Mouse (Mus musculus) liver, embryonic 15.5 days (tissue): ENCODE data around the gene Xpc. TPM values are rescaled to one million over a fixed set of nuclear protein-coding genes. Genes with fewer than 3 reads are reported as not detected.

Source experiments
- ATAC-seq: fragments of 200-750 bp; cut with Nextera tagmentation; 2 replicates; pipeline ENCODE4 v1.8.0; 2017; ENCODE audit warnings: moderate number of reproducible peaks, mild to moderate bottlenecking, moderate library complexity; ENCODE audit not compliant: insufficient read depth
- H3K27ac ChIP-seq: fragments of 300-500 bp; sonication (generic); replicated peaks from 2 replicates; pipeline ENCODE4 v1.5.1; 2015; ENCODE audit warnings: mild to moderate bottlenecking, inconsistent platforms
- H3K27me3 ChIP-seq: fragments of 300-500 bp; sonication (generic); 2 replicates; pipeline ENCODE4 v1.6.1; 2015; ENCODE audit warnings: mild to moderate bottlenecking, inconsistent platforms
- H3K36me3 ChIP-seq: fragments of 300-500 bp; sonication (generic); replicated peaks from 2 replicates; pipeline ENCODE4 v1.6.1; 2015; ENCODE audit warnings: moderate library complexity, mild to moderate bottlenecking, inconsistent platforms
- H3K4me1 ChIP-seq: fragments of 300-500 bp; sonication (generic); replicated peaks from 2 replicates; pipeline ENCODE4 v1.6.1; 2015; ENCODE audit warnings: inconsistent platforms
- H3K4me2 ChIP-seq: fragments of 300-500 bp; sonication (generic); 2 replicates; pipeline ENCODE4 v1.6.1; 2015; ENCODE audit warnings: moderate library complexity, mild to moderate bottlenecking, inconsistent platforms
- H3K4me3 ChIP-seq: fragments of 300-500 bp; sonication (generic); replicated peaks from 2 replicates; pipeline ENCODE4 v1.5.1; 2015; ENCODE audit warnings: mild to moderate bottlenecking, inconsistent platforms
- H3K9ac ChIP-seq: fragments of 300-500 bp; sonication (generic); 2 replicates; pipeline ENCODE4 v1.6.1; 2015; ENCODE audit warnings: moderate library complexity, mild to moderate bottlenecking, inconsistent platforms
- H3K9me3 ChIP-seq: fragments of 300-500 bp; sonication (generic); replicated peaks from 2 replicates; pipeline ENCODE4 v1.6.1; 2016; ENCODE audit warnings: inconsistent platforms
- WGBS: fragments of 180-500 bp; shearing (Covaris S2); methylation state at CpG from one replicate; pipeline ENCODE4 v1.1.7; 2015; ENCODE audit warnings: mixed read lengths; ENCODE audit not compliant: insufficient replicate concordance; 5-methylcytosine and 5-hydroxymethylcytosine counted together
- polyA plus RNA-seq: library from polyadenylated mRNA; unstranded; fragments of >200 nt; fragmentation: Nextera tagmentation; extraction: Ambion mirVana; gene quantifications from 2 replicates; pipeline ENCODE4 v1.2.1, GENCODE M21; 2015

The Xpc gene
- polyA plus RNA-seq, 1 experiment from 2014 or later = 5.1 TPM

DNA sequence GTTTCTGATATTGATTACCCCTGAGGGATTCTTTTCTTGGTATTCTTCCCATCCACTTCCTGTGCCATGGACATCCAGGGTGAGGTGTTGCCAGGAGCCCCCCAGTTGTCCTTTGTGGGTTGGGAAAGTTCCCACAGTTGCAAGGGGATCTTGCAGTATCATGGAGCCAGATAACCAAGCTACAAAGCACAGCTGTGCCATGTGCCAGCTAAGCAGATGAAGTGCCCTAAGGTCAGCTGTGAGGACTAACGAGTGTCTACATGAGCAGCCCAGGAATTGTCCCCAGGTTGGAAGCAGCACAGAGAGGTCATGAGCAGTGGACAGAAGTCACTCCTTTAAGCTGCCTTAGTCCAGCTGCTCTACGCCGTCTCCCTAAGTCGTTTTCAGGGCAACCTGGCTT lies 9.9 kb upstream of the Xpc start:
- WGBS = 65% methylated on average over 4 of the region's 4 CpGs
- no peak for ATAC-seq
- H3K9ac ChIP-seq = no peak overlapping the region
- H3K4me2 ChIP-seq = no peak overlapping the region
- no peaks in the 10 kb centered on the region for H3K9me3 ChIP-seq
- H3K27me3 ChIP-seq = no peaks in the 10 kb centered on the region
- no peak overlapping the region for H3K4me3 ChIP-seq
- H3K36me3 ChIP-seq = peaks cover 41% of the 10 kb centered on the region
- no peak overlapping the region for H3K27ac ChIP-seq
- H3K4me1 ChIP-seq = peaks cover 3% of the 10 kb centered on the region; the same call in 1 of the 2 replicates

DNA sequence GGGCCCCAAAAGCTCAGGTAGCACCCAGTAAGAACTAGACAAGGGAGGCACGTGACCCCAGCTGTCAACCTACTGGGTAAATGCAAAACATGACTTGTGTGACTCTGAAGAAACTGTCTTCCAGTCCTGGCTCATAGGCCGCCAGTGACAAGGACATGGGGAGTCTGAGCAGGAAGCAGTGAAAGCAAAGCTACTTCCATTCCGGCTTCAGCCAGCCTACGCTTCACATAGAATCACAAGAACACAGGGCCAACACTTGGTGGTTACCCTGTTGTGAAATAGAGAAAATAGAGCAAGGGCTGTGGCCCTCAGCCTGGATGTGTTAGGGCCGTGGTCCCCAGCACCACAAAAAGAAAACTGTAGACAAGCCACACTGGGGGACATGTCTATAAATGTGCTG lies 7.1 kb upstream of the Xpc start:
- Histone ChIP-seq H3K9me3 (no peaks in the 10 kb centered on the region), H3K9ac (no peak overlapping the region), H3K4me2 (no peak overlapping the region), H3K4me1 (peaks cover 8% of the 10 kb centered on the region), H3K27ac (no peak overlapping the region), H3K36me3 (peaks cover 69% of the 10 kb centered on the region), H3K4me3 (no peak overlapping the region), H3K27me3 (no peaks in the 10 kb centered on the region)
- no peak for ATAC-seq
- WGBS = 85% methylated on average over 5 of the region's 5 CpGs

DNA sequence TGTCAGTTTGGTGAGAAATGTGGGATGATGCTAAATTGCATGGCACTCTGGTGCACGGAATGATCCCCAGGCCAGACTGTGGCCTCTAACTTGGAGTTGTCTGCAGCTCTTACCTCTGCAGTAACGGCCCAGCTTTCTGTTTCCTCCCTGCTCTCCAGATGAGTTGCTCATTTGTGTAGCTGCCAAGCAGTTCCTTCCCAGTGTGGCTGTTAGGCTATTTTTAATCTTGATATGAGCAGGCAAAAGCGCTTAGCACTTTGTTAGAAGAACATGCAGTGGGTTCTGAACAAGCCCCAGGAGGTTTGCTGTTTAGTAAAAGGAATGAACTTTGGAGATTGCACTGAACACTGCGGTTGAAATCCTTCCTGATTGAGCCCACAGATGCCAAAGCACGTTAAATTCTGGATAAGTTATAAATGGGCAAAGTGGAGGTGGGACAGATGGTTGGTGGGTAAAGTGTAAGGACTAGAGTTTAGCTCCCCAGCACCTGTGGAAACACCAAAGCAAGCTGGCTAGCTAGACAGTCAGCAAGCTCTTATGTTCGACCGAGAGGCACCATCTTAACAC lies 2.8 kb upstream of the Xpc start:
- Histone ChIP-seq H3K4me1 (peaks cover 37% of the 10 kb centered on the region), H3K9ac (no peak overlapping the region), H3K27ac (no peak overlapping the region), H3K27me3 (peaks cover 7% of the 10 kb centered on the region), H3K4me2 (no peak overlapping the region), H3K4me3 (no peak overlapping the region), H3K9me3 (no peaks in the 10 kb centered on the region), H3K36me3 (peaks cover 63% of the 10 kb centered on the region)
- no peak for ATAC-seq
- WGBS = 74% methylated on average over 7 of the region's 7 CpGs

DNA sequence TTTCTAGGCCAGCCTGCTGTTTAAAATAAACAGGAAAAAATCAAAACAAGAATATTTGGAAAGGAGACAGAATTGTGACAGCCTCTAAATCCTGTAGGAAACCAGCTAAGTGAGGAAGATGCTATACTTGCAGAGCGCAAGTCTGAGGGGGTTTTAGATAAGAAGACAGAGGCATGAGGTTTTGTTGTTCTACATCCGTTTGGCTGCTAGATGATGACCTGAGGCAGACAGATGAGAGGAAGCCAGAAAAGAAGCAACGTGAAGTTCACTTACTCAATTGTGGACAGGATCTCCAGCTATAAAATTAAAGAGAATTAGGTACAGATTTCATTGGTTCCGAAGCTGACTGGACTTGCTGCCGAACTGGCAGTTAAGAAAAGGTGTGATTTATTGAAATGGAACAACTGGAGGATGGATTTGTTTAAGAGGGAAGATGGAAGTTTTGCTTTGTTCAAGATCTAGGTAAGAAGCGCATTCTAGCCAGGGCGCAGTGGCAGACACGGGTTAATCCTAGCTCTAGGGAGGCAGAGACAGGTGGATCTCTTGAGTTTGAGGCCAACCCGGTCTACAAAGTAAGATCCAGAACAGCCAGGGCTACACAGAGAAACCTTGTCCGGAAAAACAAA lies 838 bp downstream of the Xpc start:
- Histone ChIP-seq H3K27ac (0 out of 2 replicates have a peak overlapping the region, but pooled peaks have one; percentile 49), H3K36me3 (peaks cover 31% of the 10 kb centered on the region), H3K27me3 (peaks cover 7% of the 10 kb centered on the region), H3K4me1 (peaks cover 37% of the 10 kb centered on the region), H3K9me3 (no peaks in the 10 kb centered on the region), H3K4me3 (peak overlapping the region; percentile 88), H3K9ac (peak overlapping the region; percentile 80), H3K4me2 (peak overlapping the region; percentile 92)
- WGBS = 15% methylated on average over 10 of the region's 10 CpGs
- ATAC-seq = no peak

GRCm38 (mm10) chr6:91514135-91514534 lies 1.6 kb downstream of the Xpc start:
- no peak overlapping the region; the same call in 1 of the 2 replicates for H3K4me2 ChIP-seq

GRCm38 (mm10) chr6:91510211-91510610 lies 5.5 kb downstream of the Xpc start:
- ATAC-seq = no peak

More at GRCm38 (mm10) chr6:91514135-91514534, 1.6 kb downstream of the Xpc start:
- H3K4me1 ChIP-seq = peaks cover 37% of the 10 kb centered on the region
- peaks cover 23% of the 10 kb centered on the region for H3K36me3 ChIP-seq
- no peak for ATAC-seq
- H3K9me3 ChIP-seq = no peaks in the 10 kb centered on the region
- no peak overlapping the region for H3K27ac ChIP-seq
- H3K4me3 ChIP-seq = no peak overlapping the region
- H3K9ac ChIP-seq = no peak overlapping the region
- peaks cover 7% of the 10 kb centered on the region for H3K27me3 ChIP-seq

GRCm38 (mm10) chr6:91509326-91509725 lies 6.4 kb downstream of the Xpc start:
- Histone ChIP-seq H3K9ac (no peak overlapping the region), H3K9me3 (no peaks in the 10 kb centered on the region), H3K27ac (no peak overlapping the region), H3K4me2 (no peak overlapping the region), H3K27me3 (no peaks in the 10 kb centered on the region), H3K4me1 (peaks cover 15% of the 10 kb centered on the region), H3K36me3 (peaks cover 25% of the 10 kb centered on the region), H3K4me3 (no peak overlapping the region)
- WGBS = 35% methylated on average over 7 of the region's 7 CpGs
- no peak; the same call in 1 of the 2 replicates for ATAC-seq

More at GRCm38 (mm10) chr6:91510211-91510610, 5.5 kb downstream of the Xpc start:
- H3K27ac ChIP-seq = no peak overlapping the region
- no peak overlapping the region for H3K4me2 ChIP-seq
- WGBS = 63% methylated on average over 10 of the region's 10 CpGs
- H3K4me1 ChIP-seq = peaks cover 24% of the 10 kb centered on the region
- H3K9me3 ChIP-seq = no peaks in the 10 kb centered on the region
- no peak overlapping the region for H3K9ac ChIP-seq
- peaks cover 17% of the 10 kb centered on the region; the same call in 1 of the 2 replicates for H3K36me3 ChIP-seq
- peaks cover 6% of the 10 kb centered on the region for H3K27me3 ChIP-seq
- no peak overlapping the region for H3K4me3 ChIP-seq

- Histone ChIP-seq H3K4me2 (no peak overlapping the region), H3K9ac (no peak overlapping the region), H3K27me3 (no peaks in the 10 kb centered on the region), H3K4me1 (peaks cover 8% of the 10 kb centered on the region; the same call in 1 of the 2 replicates), H3K36me3 (peaks cover 38% of the 10 kb centered on the region), H3K27ac (no peak overlapping the region), H3K9me3 (no peaks in the 10 kb centered on the region), H3K4me3 (no peak overlapping the region)
- WGBS = 61% methylated on average over 3 of the region's 3 CpGs
- no peak for ATAC-seq
Observed at GRCm38 (mm10) chr6:91508041-91508440, 7.6 kb downstream of the Xpc start.

DNA sequence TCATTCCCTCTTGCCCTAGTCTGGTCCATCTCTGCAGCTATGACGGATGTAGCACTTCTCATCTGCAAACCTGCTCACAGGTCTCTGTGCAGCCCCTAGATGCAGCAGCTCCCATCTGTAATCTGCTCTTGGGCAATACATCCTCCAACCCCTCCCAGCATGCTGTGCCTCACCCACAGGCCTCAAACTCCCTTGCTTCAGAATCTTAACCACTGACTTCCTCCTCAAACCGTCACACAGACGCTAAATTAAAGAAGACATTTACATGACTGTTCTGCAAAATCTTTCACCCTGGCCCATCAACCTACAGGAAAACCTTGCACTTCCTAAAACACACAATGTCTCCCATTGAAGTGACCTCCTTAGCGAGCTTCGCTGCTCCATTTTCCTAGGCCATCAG lies 9.7 kb downstream of the Xpc start:
- ATAC-seq = no peak
- H3K36me3 ChIP-seq = peaks cover 54% of the 10 kb centered on the region
- no peaks in the 10 kb centered on the region for H3K9me3 ChIP-seq
- peak overlapping the region; percentile 51 for H3K27ac ChIP-seq
- no peak overlapping the region for H3K9ac ChIP-seq
- WGBS = 33% methylated on average over 5 of the region's 5 CpGs
- H3K27me3 ChIP-seq = no peaks in the 10 kb centered on the region
- no peak overlapping the region for H3K4me2 ChIP-seq
- H3K4me1 ChIP-seq = peaks cover 8% of the 10 kb centered on the region; the same call in 1 of the 2 replicates
- H3K4me3 ChIP-seq = no peak overlapping the region

- no peak overlapping the region for H3K27ac ChIP-seq
- H3K4me1 ChIP-seq = peaks cover 4% of the 10 kb centered on the region; the same call in 1 of the 2 replicates
- WGBS = 44% methylated on average over 1 of the region's 1 CpGs
- H3K36me3 ChIP-seq = peaks cover 75% of the 10 kb centered on the region
- H3K9me3 ChIP-seq = no peaks in the 10 kb centered on the region
- H3K9ac ChIP-seq = no peak overlapping the region
- H3K4me3 ChIP-seq = no peak overlapping the region
- H3K27me3 ChIP-seq = no peaks in the 10 kb centered on the region
- no peak for ATAC-seq
- H3K4me2 ChIP-seq = no peak overlapping the region
Observed at GRCm38 (mm10) chr6:91503302-91503701, 12.4 kb downstream of the Xpc start.

GRCm38 (mm10) chr6:91494526-91494925 lies 21.2 kb downstream of the Xpc start:
- no peak overlapping the region for H3K4me2 ChIP-seq
- no peak overlapping the region for H3K4me3 ChIP-seq
- ATAC-seq = no peak
- no peaks in the 10 kb centered on the region for H3K9me3 ChIP-seq
- H3K9ac ChIP-seq = no peak overlapping the region
- H3K27ac ChIP-seq = no peak overlapping the region
- H3K36me3 ChIP-seq = peaks cover 36% of the 10 kb centered on the region
- WGBS = 68% methylated on average over 8 of the region's 8 CpGs
- no peaks in the 10 kb centered on the region for H3K27me3 ChIP-seq
- no peaks in the 10 kb centered on the region for H3K4me1 ChIP-seq
